Mouse (Mus musculus): ENCODE data around the gene Med25.

The Med25 gene

GRCm38 (mm10) chr7:44892276-44892921 lies at the start of gene Med25:
Gene Med25 (minus strand): TSS chr7:44892712.
- DNase-seq (ENCODE audit: low read depth, low spot score) = peak; percentile 97

- DNase-seq (ENCODE audit: low read depth, low spot score) = no peak
Measured at GRCm38 (mm10) chr7:44938680-44939079, 46.2 kb upstream of the Med25 start.

- peak; percentile 100 for DNase-seq (ENCODE audit: low read depth, low spot score)
Measured at GRCm38 (mm10) chr7:44929204-44930151, 37.0 kb upstream of the Med25 start, which contains the start of gene Ap2a1. Gene Ap2a1 (minus strand): TSS chr7:44929496.

- DNase-seq (ENCODE audit: low read depth, low spot score) = no peak
Measured at GRCm38 (mm10) chr7:44928570-44928969, 36.1 kb upstream of the Med25 start.

GRCm38 (mm10) chr7:44925468-44925867 lies 33.0 kb upstream of the Med25 start:
- DNase-seq (ENCODE audit: low read depth, low spot score) = peak; percentile 73

GRCm38 (mm10) chr7:44922530-44922929 lies 30.0 kb upstream of the Med25 start:
- no peak for DNase-seq (ENCODE audit: low read depth, low spot score)

GRCm38 (mm10) chr7:44919127-44919526 lies 26.6 kb upstream of the Med25 start:
- DNase-seq (ENCODE audit: low read depth, low spot score) = no peak

GRCm38 (mm10) chr7:44918219-44918618 lies 25.7 kb upstream of the Med25 start:
- DNase-seq (ENCODE audit: low read depth, low spot score) = no peak

GRCm38 (mm10) chr7:44916881-44917280 lies 24.4 kb upstream of the Med25 start:
- DNase-seq (ENCODE audit: low read depth, low spot score) = no peak

GRCm38 (mm10) chr7:44916191-44916590 lies 23.7 kb upstream of the Med25 start:
- DNase-seq (ENCODE audit: low read depth, low spot score) = no peak

GRCm38 (mm10) chr7:44915314-44915713 lies 22.8 kb upstream of the Med25 start:
- DNase-seq (ENCODE audit: low read depth, low spot score) = no peak

- DNase-seq (ENCODE audit: low read depth, low spot score) = no peak
Measured at GRCm38 (mm10) chr7:44914396-44914795, 21.9 kb upstream of the Med25 start.

- peak; percentile 86 for DNase-seq (ENCODE audit: low read depth, low spot score)
Measured at GRCm38 (mm10) chr7:44908706-44909476, 16.4 kb upstream of the Med25 start.

GRCm38 (mm10) chr7:44905430-44905829 lies 12.9 kb upstream of the Med25 start:
- peak; percentile 83 for DNase-seq (ENCODE audit: low read depth, low spot score)

GRCm38 (mm10) chr7:44901230-44901722 lies 8.8 kb upstream of the Med25 start:
- peak; percentile 62 for DNase-seq (ENCODE audit: low read depth, low spot score)

- no peak for DNase-seq (ENCODE audit: low read depth, low spot score)
Measured at GRCm38 (mm10) chr7:44900632-44901031, 8.1 kb upstream of the Med25 start.

- DNase-seq (ENCODE audit: low read depth, low spot score) = no peak
Measured at GRCm38 (mm10) chr7:44898607-44899006, 6.1 kb upstream of the Med25 start.

- DNase-seq (ENCODE audit: low read depth, low spot score) = no peak
Measured at GRCm38 (mm10) chr7:44896499-44896898, 4.0 kb upstream of the Med25 start.

GRCm38 (mm10) chr7:44895593-44896434 lies 3.3 kb upstream of the Med25 start, which contains the start of gene Fuz:
Gene Fuz (plus strand): TSS chr7:44896079.
- DNase-seq (ENCODE audit: low read depth, low spot score) = peak; percentile 99

GRCm38 (mm10) chr7:44895206-44895592 lies 2.7 kb upstream of the Med25 start:
- DNase-seq (ENCODE audit: low read depth, low spot score) = peak; percentile 68

GRCm38 (mm10) chr7:44894175-44894574 lies 1.7 kb upstream of the Med25 start:
- DNase-seq (ENCODE audit: low read depth, low spot score) = no peak

Measured in brain, adult 2 months (tissue).